Mouse (Mus musculus) myocyte (in vitro differentiated cells): ENCODE measurements around the gene Sf1. TPM values are rescaled to one million over a fixed set of nuclear protein-coding genes. Genes with fewer than 3 reads are reported as not detected.

Experiments
- H3K27me3 ChIP-seq: one replicate; pipeline ENCODE4 v1.6.1; 2011; ENCODE audit not compliant: control insufficient read depth, insufficient read depth, insufficient read length
- H3K36me3 ChIP-seq: one replicate; pipeline ENCODE4 v1.6.1; 2011; ENCODE audit not compliant: control insufficient read depth, insufficient read depth
- H3K4me2 ChIP-seq: one replicate; pipeline ENCODE4 v1.6.1; 2011; ENCODE audit warnings: low read depth, control low read depth
- H3K4me3 ChIP-seq: one replicate; pipeline ENCODE4 v1.5.1; 2011; ENCODE audit warnings: mild to moderate bottlenecking, control low read depth, moderate library complexity
- H3K79me2 ChIP-seq: one replicate; pipeline ENCODE4 v1.6.1; 2011; ENCODE audit not compliant: control insufficient read depth, insufficient read depth
- H3ac ChIP-seq: one replicate; pipeline ENCODE4 v1.6.1; 2011; ENCODE audit not compliant: control insufficient read depth, insufficient read length
- CEBPB ChIP-seq: IDR thresholded peaks from 2 replicates; pipeline ENCODE4 v1.6.1; 2011; ENCODE audit warnings: mild to moderate bottlenecking, moderate library complexity; ENCODE audit not compliant: poor library complexity, insufficient read depth, severe bottlenecking
- E2F4 ChIP-seq: IDR thresholded peaks from one replicate; pipeline ENCODE4 v1.6.1; 2011; ENCODE audit warnings: mild to moderate bottlenecking, control low read depth, moderate library complexity; ENCODE audit not compliant: insufficient read depth
- MAX ChIP-seq: IDR thresholded peaks from one replicate; pipeline ENCODE4 v1.6.1; 2011; ENCODE audit warnings: low read depth, mild to moderate bottlenecking, control low read depth
- MYOD1 ChIP-seq, 3 experiments: IDR thresholded peaks; one replicate each; pipeline ENCODE4 v1.6.1; 2011; ENCODE audit warnings: control low read depth in 2 of 3, low read depth in 2 of 3, mild to moderate bottlenecking in 2 of 3, moderate library complexity in 1 of 3; ENCODE audit not compliant: insufficient read length in 2 of 3, control insufficient read depth in 1 of 3
- MYOG ChIP-seq, 3 experiments: IDR thresholded peaks; one replicate each; pipeline ENCODE4 v1.6.1; 2011; ENCODE audit warnings: control low read depth in 2 of 3, low read depth in 2 of 3, mild to moderate bottlenecking in 2 of 3; ENCODE audit not compliant: insufficient read length in 2 of 3, control insufficient read depth in 1 of 3, insufficient read depth in 1 of 3
- POLR2A ChIP-seq: IDR thresholded peaks from one replicate; pipeline ENCODE4 v1.6.1; 2011; ENCODE audit warnings: low read depth, mild to moderate bottlenecking, control low read depth, moderate library complexity; ENCODE audit not compliant: insufficient read length
- POLR2AphosphoS2 ChIP-seq: IDR thresholded peaks from one replicate; pipeline ENCODE4 v1.6.1; 2011; ENCODE audit warnings: low read depth, control low read depth; ENCODE audit not compliant: insufficient read length
- REST ChIP-seq: IDR thresholded peaks from one replicate; pipeline ENCODE4 v1.6.1; 2011; ENCODE audit warnings: mild to moderate bottlenecking, control low read depth, moderate library complexity; ENCODE audit not compliant: insufficient read depth, insufficient read length
- SRF ChIP-seq: IDR thresholded peaks from one replicate; pipeline ENCODE4 v1.6.1; 2011; ENCODE audit warnings: low read depth; ENCODE audit not compliant: control insufficient read depth, insufficient read length
- TCF12 ChIP-seq: IDR thresholded peaks from one replicate; pipeline ENCODE4 v1.6.1; 2011; ENCODE audit warnings: mild to moderate bottlenecking, control low read depth; ENCODE audit not compliant: poor library complexity, insufficient read depth, severe bottlenecking
- TCF3 ChIP-seq: IDR thresholded peaks from one replicate; pipeline ENCODE4 v1.6.1; 2011; ENCODE audit warnings: low read depth, control low read depth; ENCODE audit not compliant: insufficient read length
- USF1 ChIP-seq: IDR thresholded peaks from one replicate; pipeline ENCODE4 v1.6.1; 2011; ENCODE audit warnings: low read depth, mild to moderate bottlenecking, control low read depth, moderate library complexity
- polyA plus RNA-seq: library from polyadenylated mRNA; unstranded; fragments of >200 nt; fragmentation: generic; extraction: Trizol; gene quantifications from one replicate; pipeline ENCODE4 v1.2.1, GENCODE M21; 2012; ENCODE audit warnings: missing spikeins

Gene Sf1
- polyA plus RNA-seq, 1 experiment: 131 TPM

GRCm38 (mm10) chr19:6416124-6416770, 52.8 kb downstream of the Sf1 start:
- H3K36me3 ChIP-seq: no peaks in the 10 kb centered on the region
- H3ac ChIP-seq: no peak overlapping the region
- H3K79me2 ChIP-seq: no peaks in the 10 kb centered on the region
- no peak for TF ChIP-seq MAX
- no peak for TF ChIP-seq SRF
- TF ChIP-seq POLR2A: no peak
- no peak for TF ChIP-seq POLR2AphosphoS2
- TF ChIP-seq MYOD1 (IDR thresholded peaks at IDR 0.05; ENCODE audit: control insufficient read depth in 1 of 3, insufficient read length in 2 of 3, low read depth in 2 of 3): no peak
- no peak for TF ChIP-seq TCF12
- no peak for TF ChIP-seq REST
- TF ChIP-seq TCF3: no peak
- TF ChIP-seq USF1: no peak
- TF ChIP-seq E2F4: no peak
- TF ChIP-seq MYOG (IDR thresholded peaks at IDR 0.05; ENCODE audit: control insufficient read depth in 1 of 3, insufficient read depth in 1 of 3, insufficient read length in 2 of 3, low read depth in 2 of 3): no peak
- TF ChIP-seq CEBPB: no peak
- H3K4me3 ChIP-seq: no peak overlapping the region
- no peak overlapping the region for H3K4me2 ChIP-seq
- H3K27me3 ChIP-seq: peaks cover 86% of the 10 kb centered on the region

- no peak overlapping the region for H3K4me2 ChIP-seq
- H3K79me2 ChIP-seq: no peaks in the 10 kb centered on the region
- TF ChIP-seq MYOD1 (IDR thresholded peaks at IDR 0.05; ENCODE audit: control insufficient read depth in 1 of 3, insufficient read length in 2 of 3, low read depth in 2 of 3) (no peak), TCF12 (no peak), MYOG (IDR thresholded peaks at IDR 0.05; ENCODE audit: control insufficient read depth in 1 of 3, insufficient read depth in 1 of 3, insufficient read length in 2 of 3, low read depth in 2 of 3) (no peak), TCF3 (no peak), E2F4 (no peak), POLR2A (no peak), POLR2AphosphoS2 (no peak), CEBPB (no peak), SRF (no peak), USF1 (no peak), MAX (no peak), REST (no peak)
- H3K4me3 ChIP-seq: no peak overlapping the region
- peaks cover 87% of the 10 kb centered on the region for H3K27me3 ChIP-seq
- H3ac ChIP-seq: no peak overlapping the region
- H3K36me3 ChIP-seq: no peaks in the 10 kb centered on the region
Observed at GRCm38 (mm10) chr19:6416894-6417761, 53.6 kb downstream of the Sf1 start.

GRCm38 (mm10) chr19:6418233-6418879, 54.9 kb downstream of the Sf1 start, which contains the start of gene Nrxn2:
Gene Nrxn2 (plus strand): TSS chr19:6418731.
- Histone ChIP-seq H3K27me3 (peaks cover 81% of the 10 kb centered on the region), H3K4me3 (no peak within 1 kb of the TSS), H3K79me2 (no peaks in the 10 kb centered on the region), H3K4me2 (peak within 1 kb of the TSS; percentile 62), H3K36me3 (no peaks in the 10 kb centered on the region), H3ac (no peak within 1 kb of the TSS)
- TF ChIP-seq SRF (no peak), TCF12 (no peak), REST (no peak), MYOG (IDR thresholded peaks at IDR 0.05; ENCODE audit: control insufficient read depth in 1 of 3, insufficient read depth in 1 of 3, insufficient read length in 2 of 3, low read depth in 2 of 3) (no peak), CEBPB (no peak), TCF3 (no peak), POLR2A (no peak), MYOD1 (IDR thresholded peaks at IDR 0.05; ENCODE audit: control insufficient read depth in 1 of 3, insufficient read length in 2 of 3, low read depth in 2 of 3) (no peak), MAX (no peak), E2F4 (no peak), USF1 (no peak), POLR2AphosphoS2 (no peak)

GRCm38 (mm10) chr19:6418984-6419692, 55.6 kb downstream of the Sf1 start:
- peaks cover 84% of the 10 kb centered on the region for H3K27me3 ChIP-seq
- no peak overlapping the region for H3ac ChIP-seq
- H3K79me2 ChIP-seq: no peaks in the 10 kb centered on the region
- H3K4me2 ChIP-seq: no peak overlapping the region
- no peaks in the 10 kb centered on the region for H3K36me3 ChIP-seq
- H3K4me3 ChIP-seq: no peak overlapping the region
- TF ChIP-seq SRF (no peak), TCF3 (no peak), REST (no peak), POLR2A (no peak), TCF12 (no peak), MYOG (IDR thresholded peaks at IDR 0.05; ENCODE audit: control insufficient read depth in 1 of 3, insufficient read depth in 1 of 3, insufficient read length in 2 of 3, low read depth in 2 of 3) (no peak), USF1 (no peak), MAX (no peak), E2F4 (no peak), MYOD1 (IDR thresholded peaks at IDR 0.05; ENCODE audit: control insufficient read depth in 1 of 3, insufficient read length in 2 of 3, low read depth in 2 of 3) (no peak), POLR2AphosphoS2 (no peak), CEBPB (no peak)
